Mouse (Mus musculus) G1E (cell line): ENCODE results near the gene Map1b.

Experiments
- CTCF ChIP-seq: IDR thresholded peaks from 2 replicates; pipeline ENCODE4 v1.5.1; 2012; ENCODE audit warnings: low read depth, low read length, inconsistent platforms, mixed read lengths
- GATA1 ChIP-seq: IDR thresholded peaks from 2 replicates; pipeline ENCODE4 v1.6.1; 2012; ENCODE audit warnings: borderline replicate concordance, low read length, inconsistent platforms, mixed read lengths
- POLR2AphosphoS5 ChIP-seq: IDR thresholded peaks from 2 replicates; pipeline ENCODE4 v1.6.1; 2012; ENCODE audit warnings: low read depth, low read length, inconsistent platforms; ENCODE audit not compliant: insufficient replicate concordance
- TAL1 ChIP-seq: conservative IDR thresholded peaks from 2 replicates; pipeline ENCODE4 v1.6.1; 2012; ENCODE audit warnings: low read depth, low read length, inconsistent platforms, mixed read lengths

GRCm38 (mm10) chr13:99552381-99552780 lies 36.0 kb upstream of the Map1b start:
- TF ChIP-seq GATA1 (no peak), CTCF (no peak), POLR2AphosphoS5 (no peak), TAL1 (no peak)
